In genomic region chr4:73444715-73445114, GRCm38 (mm10) we compare ENCODE assay signal across 9 mouse cellular contexts. TPM values are rescaled to one million over a fixed set of nuclear protein-coding genes. Genes with fewer than 3 reads are reported as not detected.
A peak's percentile ranks its signal among the peaks of the same experiment; 100 is the strongest.
DNase-seq lines count a peak whose midpoint lies in the region; ATAC-seq and TF ChIP-seq lines count a peak whose summit lies in the region.
"Had no signal": no experiment of that assay in that cellular context is flagged by ENCODE, and none has a peak within 500 bp of the region (broad histone marks: within the 10 kb centered on the region; RNA-seq: fewer than 3 reads in every experiment).

No protein-coding gene starts in this region.

- peak; percentile 38 for TF ChIP-seq CTCF in liver, embryonic 14.5 days (IDR thresholded peaks at IDR 0.05; ENCODE audit: low read depth)

- no peak for TF ChIP-seq EP300 in liver, embryonic 14.5 days (IDR thresholded peaks at IDR 0.05; ENCODE audit: low read depth)

- no peaks in the 10 kb centered on the region for H3K27me3 ChIP-seq in liver, embryonic 14.5 days (ENCODE audit: control insufficient read depth, insufficient read depth, low read length)
- no peaks in the 10 kb centered on the region for H3K27me3 ChIP-seq in liver, embryonic 12.5 days (replicated peaks)
- H3K27me3 ChIP-seq in forebrain, embryonic 12.5 days = no peaks in the 10 kb centered on the region

- ATAC-seq in liver, embryonic 14.5 days (ENCODE audit: insufficient read depth) = no peak
- ATAC-seq in liver, embryonic 12.5 days = no peak
- ATAC-seq in forebrain, embryonic 12.5 days (ENCODE audit: low FRiP score) = peak; percentile 70; the same call in 1 of the 2 replicates
- ATAC-seq in megakaryocyte, adult 5-6 weeks (ENCODE audit: poor library complexity, severe bottlenecking) = no peak

- no peak overlapping the region for H3K27ac ChIP-seq in liver, embryonic 14.5 days
- H3K27ac ChIP-seq in liver, embryonic 12.5 days = no peak overlapping the region
- no peak overlapping the region for H3K27ac ChIP-seq in forebrain, embryonic 12.5 days

- H3K36me3 ChIP-seq in liver, embryonic 14.5 days (replicated peaks; ENCODE audit: control insufficient read depth, insufficient read depth, low read depth) = no peaks in the 10 kb centered on the region
- H3K36me3 ChIP-seq in liver, embryonic 12.5 days = no peaks in the 10 kb centered on the region
- H3K36me3 ChIP-seq in forebrain, embryonic 12.5 days (replicated peaks) = no peaks in the 10 kb centered on the region

- H3K4me2 ChIP-seq in liver, embryonic 14.5 days (ENCODE audit: low read depth) = no peak overlapping the region
- H3K4me2 ChIP-seq in liver, embryonic 12.5 days = no peak overlapping the region
- H3K4me2 ChIP-seq in forebrain, embryonic 12.5 days = no peak overlapping the region

- no peaks in the 10 kb centered on the region for H3K9me3 ChIP-seq in liver, embryonic 14.5 days (ENCODE audit: control insufficient read depth, low read length)
- H3K9me3 ChIP-seq in liver, embryonic 12.5 days (replicated peaks) = no peaks in the 10 kb centered on the region
- no peaks in the 10 kb centered on the region for H3K9me3 ChIP-seq in forebrain, embryonic 12.5 days

- H3K4me3 ChIP-seq in liver, embryonic 14.5 days (ENCODE audit: insufficient read depth in 1 of 2, low read depth in 2 of 2, low read length in 2 of 2) = no peak overlapping the region
- H3K4me3 ChIP-seq in liver, embryonic 12.5 days = no peak overlapping the region
- no peak overlapping the region for H3K4me3 ChIP-seq in forebrain, embryonic 12.5 days (replicated peaks)

- no peak for DNase-seq in liver, embryonic 14.5 days (ENCODE audit: low read depth in 3 of 3, low spot score in 3 of 3)
- peak; percentile 11 for DNase-seq in WW6 (ENCODE audit: low read depth, low spot score)
- DNase-seq in layer of hippocampus, postnatal 36 days = peak; percentile 1 to 4
- DNase-seq in retina, postnatal 1 day = peak; percentile 36
- DNase-seq in gastrocnemius, postnatal 25 days = no peak

- WGBS in liver, embryonic 14.5 days (ENCODE audit: insufficient replicate concordance) = 44% methylated on average over 7 of the region's 7 CpGs
- 48% methylated on average over 7 of the region's 7 CpGs for whole genome bisulfite sequencing in liver, embryonic 12.5 days (ENCODE audit: insufficient replicate concordance)
- 61% methylated on average over 7 of the region's 7 CpGs for WGBS in forebrain, embryonic 12.5 days

- no peaks in the 10 kb centered on the region for H3K4me1 ChIP-seq in liver, embryonic 14.5 days (replicated peaks; ENCODE audit: control insufficient read depth in 2 of 2, insufficient read depth in 2 of 2, low read length in 1 of 2)
- H3K4me1 ChIP-seq in liver, embryonic 12.5 days = no peaks in the 10 kb centered on the region
- H3K4me1 ChIP-seq in forebrain, embryonic 12.5 days = no peaks in the 10 kb centered on the region

- no peak overlapping the region for H3K9ac ChIP-seq in liver, embryonic 14.5 days (replicated peaks)
- no peak overlapping the region for H3K9ac ChIP-seq in liver, embryonic 12.5 days
- no peak overlapping the region for H3K9ac ChIP-seq in forebrain, embryonic 12.5 days

RNA-seq across cellular contexts. Expression of gene Gm11487, which starts 39.8 kb away (rescaled TPM):
- polyA plus RNA-seq in liver, embryonic 14.5 days (2012; rRNA removed) = not detected in 2 replicates
- polyA plus RNA-seq in liver, embryonic 14.5 days (2014; fragmentation: Nextera tagmentation; extraction: Ambion mirVana) = not detected in 2 replicates
- not detected in 2 replicates for polyA plus RNA-seq in liver, embryonic 12.5 days (2016; fragmentation: Nextera tagmentation; extraction: Ambion mirVana)
- polyA plus RNA-seq in forebrain, embryonic 12.5 days (2016; fragmentation: Nextera tagmentation; extraction: Ambion mirVana) = not detected in 2 replicates
- total RNA-seq in layer of hippocampus, postnatal 36 days (2021) = not detected
- total RNA-seq in gastrocnemius, postnatal 25 days (2021) = not detected
- total RNA-seq in megakaryocyte, adult 5-6 weeks (2015) = not detected in 2 replicates
- total RNA-seq in megakaryocyte, adult 5-6 weeks (2017) = not detected in 2 replicates
- polyA plus RNA-seq: intestine, embryonic 14.5 days had no signal

Comparison
In these comparisons a context has a peak if more than half of its experiments do, and no peak if none do; other contexts are left out.
1. DNase-seq: peak in WW6 (single experiment), layer of hippocampus, postnatal 36 days (2 of 2) and retina, postnatal 1 day (single experiment); none in liver, embryonic 14.5 days (0 of 3) and gastrocnemius, postnatal 25 days (single experiment).